Mouse (Mus musculus): ENCODE data around the gene Macrod2. TPM values are rescaled to one million over a fixed set of nuclear protein-coding genes. Genes with fewer than 3 reads are reported as not detected.

Gene Macrod2
- polyA plus RNA-seq, 1 experiment: 20.2 TPM

DNA sequence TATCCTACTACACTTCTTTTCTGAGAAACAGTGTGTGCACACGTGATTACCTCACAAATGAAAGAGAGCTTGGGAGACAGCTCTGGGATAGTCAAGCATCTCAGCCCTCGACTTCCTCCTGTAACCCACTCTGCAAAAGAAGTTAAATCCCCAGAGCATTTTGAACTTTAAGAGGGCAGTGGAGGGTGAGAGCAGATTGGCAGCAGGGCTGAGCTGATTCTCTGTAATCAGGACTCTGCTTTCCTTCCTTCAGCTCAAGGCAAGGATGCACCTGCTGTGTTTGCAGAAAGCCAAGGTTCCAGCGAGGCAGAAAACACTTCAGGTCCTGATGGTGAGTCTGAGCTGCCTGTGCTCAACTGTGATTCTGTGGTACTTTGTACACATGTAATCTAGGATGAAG, 1978.9 kb downstream of the Macrod2 start:
- Histone ChIP-seq H3K4me1 (ENCODE audit: control insufficient read depth, insufficient read depth, low read length) (no peaks in the 10 kb centered on the region), H3K4me3 (replicated peaks; ENCODE audit: insufficient read depth, low read depth, low read length) (no peak overlapping the region), H3K27ac (ENCODE audit: insufficient read depth, low read length) (no peak overlapping the region), H3K27me3 (ENCODE audit: control insufficient read depth, insufficient read depth, low read length) (no peaks in the 10 kb centered on the region)
- DNase-seq: peak; percentile 35 to 63
- TF ChIP-seq POLR2A (IDR thresholded peaks at IDR 0.05; ENCODE audit: borderline replicate concordance, insufficient read depth, low read length) (no peak), CTCF (IDR thresholded peaks at IDR 0.05; ENCODE audit: borderline replicate concordance, insufficient read depth, low read depth, low read length) (no peak)
- WGBS: 19% methylated on average over 3 of the region's 3 CpGs

DNA sequence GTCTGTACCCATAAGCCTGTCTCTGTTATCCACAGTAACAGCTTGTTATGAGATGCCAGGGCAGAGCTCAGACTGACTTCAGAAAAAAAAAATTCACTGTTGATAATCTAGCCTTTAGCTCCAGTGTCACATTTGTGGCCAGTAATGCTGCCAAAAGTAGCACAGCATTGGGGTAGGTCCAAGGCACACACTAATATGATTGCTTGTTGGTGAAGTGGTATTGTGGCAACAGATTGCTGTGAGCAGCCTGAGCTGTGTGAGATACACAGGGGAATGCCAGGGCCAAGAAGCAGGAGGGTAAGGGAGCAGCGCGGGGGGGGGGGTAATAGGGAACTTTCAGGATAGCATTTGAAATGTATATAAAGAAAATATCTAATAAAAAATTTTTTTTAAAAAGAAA, 1985.5 kb downstream of the Macrod2 start:
- WGBS: 9% methylated on average over 2 of the region's 2 CpGs
- H3K4me1 ChIP-seq (ENCODE audit: control insufficient read depth, insufficient read depth, low read length): peaks cover 10% of the 10 kb centered on the region
- peak overlapping the region; percentile 17; the same call in 1 of the 2 replicates for H3K27ac ChIP-seq (ENCODE audit: insufficient read depth, low read length)
- H3K4me3 ChIP-seq (replicated peaks; ENCODE audit: insufficient read depth, low read depth, low read length): no peak overlapping the region
- H3K27me3 ChIP-seq (ENCODE audit: control insufficient read depth, insufficient read depth, low read length): no peaks in the 10 kb centered on the region
- peak; percentile 80 to 95 for DNase-seq
- no peak for TF ChIP-seq CTCF (IDR thresholded peaks at IDR 0.05; ENCODE audit: borderline replicate concordance, insufficient read depth, low read depth, low read length)
- no peak for TF ChIP-seq POLR2A (IDR thresholded peaks at IDR 0.05; ENCODE audit: borderline replicate concordance, insufficient read depth, low read length)

DNA sequence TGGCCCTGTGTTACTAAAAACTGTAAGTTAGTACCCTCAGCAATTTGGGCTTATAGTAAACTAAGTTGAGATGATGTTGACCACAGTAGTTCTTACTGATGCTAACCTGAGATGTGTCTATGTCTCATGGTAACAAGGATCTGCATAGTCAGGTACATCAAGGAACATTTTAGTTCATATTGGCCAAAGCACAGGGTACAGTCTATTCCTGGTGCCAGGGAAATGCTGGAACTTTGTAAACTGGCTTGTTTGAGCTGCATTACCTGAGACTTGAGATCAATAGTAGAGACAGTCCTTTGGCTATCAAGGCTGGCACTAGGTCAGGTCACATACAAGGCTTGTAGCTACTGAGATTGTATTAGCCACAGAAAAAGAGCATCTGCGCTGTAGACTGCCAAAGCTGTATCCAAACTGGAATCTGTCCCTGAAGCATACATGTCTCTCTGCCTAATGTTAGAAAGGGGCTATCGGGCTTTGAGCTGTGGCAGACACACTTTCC, 1986.0 kb downstream of the Macrod2 start:
- WGBS: 51% methylated on average over 2 of the region's 2 CpGs
- DNase-seq: peak; percentile 27 to 36
- Histone ChIP-seq H3K27ac (ENCODE audit: insufficient read depth, low read length) (no peak overlapping the region), H3K4me3 (replicated peaks; ENCODE audit: insufficient read depth, low read depth, low read length) (no peak overlapping the region), H3K4me1 (ENCODE audit: control insufficient read depth, insufficient read depth, low read length) (peaks cover 10% of the 10 kb centered on the region), H3K27me3 (ENCODE audit: control insufficient read depth, insufficient read depth, low read length) (no peaks in the 10 kb centered on the region)
- no peak for TF ChIP-seq CTCF (IDR thresholded peaks at IDR 0.05; ENCODE audit: borderline replicate concordance, insufficient read depth, low read depth, low read length)
- no peak for TF ChIP-seq POLR2A (IDR thresholded peaks at IDR 0.05; ENCODE audit: borderline replicate concordance, insufficient read depth, low read length)

DNA sequence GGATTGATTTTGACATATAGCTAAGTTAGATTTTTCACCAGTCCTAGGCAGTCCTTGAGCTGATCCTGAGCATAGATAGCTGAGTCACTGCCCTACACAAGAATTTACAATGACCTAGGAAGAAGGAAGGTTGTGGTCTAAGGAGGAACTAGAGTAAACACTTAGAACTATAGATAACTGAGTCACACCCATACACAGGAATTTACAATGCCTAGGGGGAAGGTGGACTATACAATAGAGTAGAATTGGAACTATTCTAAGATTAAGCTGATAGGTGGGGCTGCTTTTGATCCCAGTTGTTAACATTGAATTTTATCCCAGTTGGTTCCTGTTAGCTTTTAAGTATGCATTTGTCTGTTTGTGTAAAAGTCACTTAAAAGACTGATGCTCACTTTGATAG, 1998.4 kb downstream of the Macrod2 start:
- no peak overlapping the region for H3K4me3 ChIP-seq (replicated peaks; ENCODE audit: insufficient read depth, low read depth, low read length)
- H3K27me3 ChIP-seq (ENCODE audit: control insufficient read depth, insufficient read depth, low read length): no peaks in the 10 kb centered on the region

DNA sequence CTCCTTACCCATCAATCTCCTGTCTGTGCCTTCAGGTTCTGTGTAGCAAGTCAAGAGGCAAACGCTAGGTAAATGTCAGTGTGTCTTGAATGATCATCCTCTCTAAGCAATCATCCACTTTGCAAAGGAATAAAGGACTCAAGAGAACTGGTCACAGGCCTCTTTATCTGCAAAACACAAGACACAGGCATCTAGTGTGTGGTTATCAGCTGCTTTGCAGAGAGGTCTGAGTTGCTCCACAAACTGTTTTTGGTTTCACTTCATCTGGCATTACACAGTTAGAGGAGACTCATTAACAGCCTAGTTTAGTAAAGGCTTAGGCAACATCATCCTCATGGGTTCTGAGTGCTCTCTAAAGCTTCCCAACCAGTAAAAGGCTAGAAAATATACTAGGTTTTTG, 2004.4 kb downstream of the Macrod2 start:
- Histone ChIP-seq H3K4me3 (replicated peaks; ENCODE audit: insufficient read depth, low read depth, low read length) (no peak overlapping the region), H3K4me1 (ENCODE audit: control insufficient read depth, insufficient read depth, low read length) (0 out of 2 replicates have a peak, but pooled peaks cover 3% of the 10 kb centered on the region), H3K27ac (ENCODE audit: insufficient read depth, low read length) (no peak overlapping the region), H3K27me3 (ENCODE audit: control insufficient read depth, insufficient read depth, low read length) (no peaks in the 10 kb centered on the region)
- WGBS: 91% methylated on average over 1 of the region's 1 CpGs
- no peak for TF ChIP-seq CTCF (IDR thresholded peaks at IDR 0.05; ENCODE audit: borderline replicate concordance, insufficient read depth, low read depth, low read length)
- no peak for TF ChIP-seq POLR2A (IDR thresholded peaks at IDR 0.05; ENCODE audit: borderline replicate concordance, insufficient read depth, low read length)
- no peak for DNase-seq

More for the DNA sequence above, 1998.4 kb downstream of the Macrod2 start:
- TF ChIP-seq POLR2A (IDR thresholded peaks at IDR 0.05; ENCODE audit: borderline replicate concordance, insufficient read depth, low read length): no peak
- TF ChIP-seq CTCF (IDR thresholded peaks at IDR 0.05; ENCODE audit: borderline replicate concordance, insufficient read depth, low read depth, low read length): no peak
- DNase-seq: no peak
- H3K27ac ChIP-seq (ENCODE audit: insufficient read depth, low read length): no peak overlapping the region
- no peaks in the 10 kb centered on the region for H3K4me1 ChIP-seq (ENCODE audit: control insufficient read depth, insufficient read depth, low read length)

DNA sequence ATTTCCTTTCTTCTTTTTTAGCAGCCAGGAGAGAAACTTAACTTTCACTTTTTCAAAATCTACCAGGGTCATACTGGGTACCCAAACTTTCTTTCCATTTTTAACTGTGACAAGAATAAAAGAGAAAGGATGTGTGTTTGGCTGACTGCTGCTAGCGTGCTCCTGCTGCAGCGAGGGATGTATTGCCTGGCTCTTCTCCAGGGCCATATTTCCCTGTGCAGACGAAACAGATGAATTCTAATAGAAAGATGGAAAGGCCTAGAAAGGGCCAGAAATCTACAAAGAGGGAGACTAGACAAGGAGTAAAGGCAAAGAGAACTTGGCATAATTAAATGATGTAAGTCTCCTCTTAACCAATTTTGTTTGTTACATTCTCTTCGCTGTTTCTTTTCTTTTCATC, 2005.7 kb downstream of the Macrod2 start:
- TF ChIP-seq CTCF (IDR thresholded peaks at IDR 0.05; ENCODE audit: borderline replicate concordance, insufficient read depth, low read depth, low read length): no peak
- no peak for TF ChIP-seq POLR2A (IDR thresholded peaks at IDR 0.05; ENCODE audit: borderline replicate concordance, insufficient read depth, low read length)
- Histone ChIP-seq H3K27ac (ENCODE audit: insufficient read depth, low read length) (no peak overlapping the region), H3K4me1 (ENCODE audit: control insufficient read depth, insufficient read depth, low read length) (0 out of 2 replicates have a peak, but pooled peaks cover 3% of the 10 kb centered on the region), H3K4me3 (replicated peaks; ENCODE audit: insufficient read depth, low read depth, low read length) (no peak overlapping the region), H3K27me3 (ENCODE audit: control insufficient read depth, insufficient read depth, low read length) (no peaks in the 10 kb centered on the region)
- peak in 1 of 2 experiments; percentile 20 for DNase-seq
- WGBS: 55% methylated on average over 4 of the region's 4 CpGs

DNA sequence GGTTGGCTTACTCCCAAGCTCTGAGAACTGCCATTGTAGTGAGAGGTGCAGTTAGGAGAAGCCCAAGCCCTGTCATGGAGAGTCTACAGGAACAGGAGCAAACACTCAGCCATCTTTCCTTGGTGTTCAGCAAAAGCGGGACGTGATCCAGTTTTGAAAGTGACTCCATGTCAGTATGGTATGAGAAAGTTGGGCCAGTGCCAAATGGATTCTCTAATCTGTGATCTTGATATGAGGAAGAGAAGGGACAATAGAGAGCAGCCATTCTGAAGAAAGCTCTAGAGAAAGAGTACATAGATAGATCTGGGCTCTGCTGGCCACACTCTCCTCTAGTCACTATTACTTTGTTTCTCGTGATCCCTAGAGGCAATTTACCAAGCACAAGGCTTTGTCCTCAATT, 2006.2 kb downstream of the Macrod2 start:
- TF ChIP-seq POLR2A (IDR thresholded peaks at IDR 0.05; ENCODE audit: borderline replicate concordance, insufficient read depth, low read length) (no peak), CTCF (IDR thresholded peaks at IDR 0.05; ENCODE audit: borderline replicate concordance, insufficient read depth, low read depth, low read length) (no peak)
- Histone ChIP-seq H3K4me3 (replicated peaks; ENCODE audit: insufficient read depth, low read depth, low read length) (no peak overlapping the region), H3K4me1 (ENCODE audit: control insufficient read depth, insufficient read depth, low read length) (0 out of 2 replicates have a peak, but pooled peaks cover 3% of the 10 kb centered on the region), H3K27me3 (ENCODE audit: control insufficient read depth, insufficient read depth, low read length) (no peaks in the 10 kb centered on the region), H3K27ac (ENCODE audit: insufficient read depth, low read length) (no peak overlapping the region)
- WGBS: 87% methylated on average over 3 of the region's 3 CpGs
- DNase-seq: peak in 1 of 2 experiments; percentile 16

DNA sequence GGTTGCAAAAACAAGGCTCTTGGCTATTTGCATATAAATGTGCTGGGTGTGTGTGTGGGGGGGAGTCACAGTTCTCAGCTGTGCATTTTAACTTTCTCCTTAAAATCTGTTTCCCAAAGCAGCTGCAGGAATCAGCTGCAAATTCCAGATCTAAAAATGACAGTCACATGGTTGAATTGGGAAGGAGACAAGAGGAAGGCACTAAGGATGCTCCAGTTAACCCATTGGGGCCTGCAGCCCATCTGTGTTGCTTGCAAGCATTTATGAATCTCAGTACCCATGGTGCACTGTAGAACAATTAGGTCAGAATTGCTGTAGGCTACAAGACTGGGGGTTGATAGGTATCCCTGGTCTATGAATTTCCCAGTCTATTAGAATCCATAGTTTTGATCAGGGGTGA, 2008.3 kb downstream of the Macrod2 start:
- no peak for DNase-seq
- Histone ChIP-seq H3K4me1 (ENCODE audit: control insufficient read depth, insufficient read depth, low read length) (0 out of 2 replicates have a peak, but pooled peaks cover 3% of the 10 kb centered on the region), H3K27me3 (ENCODE audit: control insufficient read depth, insufficient read depth, low read length) (no peaks in the 10 kb centered on the region), H3K27ac (ENCODE audit: insufficient read depth, low read length) (no peak overlapping the region), H3K4me3 (replicated peaks; ENCODE audit: insufficient read depth, low read depth, low read length) (no peak overlapping the region)
- TF ChIP-seq CTCF (IDR thresholded peaks at IDR 0.05; ENCODE audit: borderline replicate concordance, insufficient read depth, low read depth, low read length) (no peak), POLR2A (IDR thresholded peaks at IDR 0.05; ENCODE audit: borderline replicate concordance, insufficient read depth, low read length) (no peak)

All from cerebellum, adult 2 months (tissue).